ENCODE assay signal across 12 mouse cellular contexts in the genomic region with DNA sequence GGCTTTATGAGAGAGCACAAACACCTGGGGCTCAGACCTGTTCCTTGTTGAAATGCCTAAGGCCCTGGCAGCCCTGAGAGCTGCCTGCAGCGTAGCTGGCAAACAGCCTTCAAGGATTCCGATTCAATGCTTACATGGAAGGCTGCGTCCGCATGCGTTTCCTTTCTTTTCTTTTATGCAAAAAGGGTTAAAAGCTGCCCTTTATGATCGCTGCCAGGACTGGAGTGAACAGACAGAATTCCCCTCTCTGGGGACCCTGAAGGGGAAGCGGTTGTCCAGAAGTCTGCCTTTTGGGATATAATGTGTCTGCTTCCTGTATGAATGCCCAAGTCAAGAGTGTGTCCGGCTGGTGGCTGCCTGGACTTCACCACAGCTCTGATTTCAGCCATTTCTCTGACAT. TPM values are rescaled to one million over a fixed set of nuclear protein-coding genes. Genes with fewer than 3 reads are reported as not detected.
DNase-seq lines count a peak whose midpoint lies in the region; ATAC-seq lines count a peak whose summit lies in the region.
"Had no signal": no experiment of that assay in that cellular context is flagged by ENCODE, and none has a peak within 500 bp of the region (broad histone marks: within the 10 kb centered on the region; RNA-seq: fewer than 3 reads in every experiment).

No protein-coding gene starts in this region.

- 71% methylated on average over 8 of the region's 8 CpGs for WGBS in heart, embryonic 12.5 days
- 43% methylated on average over 8 of the region's 8 CpGs for WGBS in lung, embryonic 15.5 days
- 65% methylated on average over 8 of the region's 8 CpGs for WGBS in embryonic facial prominence, embryonic 13.5 days

- peaks cover 30% of the 10 kb centered on the region for H3K4me1 ChIP-seq in heart, embryonic 12.5 days (replicated peaks)
- H3K4me1 ChIP-seq in lung, embryonic 15.5 days = peaks cover 27% of the 10 kb centered on the region
- peaks cover 27% of the 10 kb centered on the region for H3K4me1 ChIP-seq in embryonic facial prominence, embryonic 13.5 days

- peak overlapping the region; percentile 10; the same call in 1 of the 2 replicates for H3K27ac ChIP-seq in heart, embryonic 12.5 days (ENCODE audit: poor library complexity, severe bottlenecking)
- peak overlapping the region; percentile 46 for H3K27ac ChIP-seq in lung, embryonic 15.5 days
- peak overlapping the region; percentile 23; the same call in 1 of the 2 replicates for H3K27ac ChIP-seq in embryonic facial prominence, embryonic 13.5 days
- H3K27ac ChIP-seq: hindbrain, embryonic 15.5 days; midbrain, embryonic 10.5 days had no signal

- no peak for DNase-seq in heart, postnatal 4 days
- no peak for DNase-seq in lung, postnatal 14 days
- DNase-seq in kidney, postnatal 14 days = peak; percentile 61
- DNase-seq in right cerebral cortex, postnatal 4 days = no peak
- DNase-seq: gastrocnemius, postnatal 36 days; layer of hippocampus, adult 9-11 months had no signal

- H3K9ac ChIP-seq in heart, embryonic 12.5 days = no peak overlapping the region
- no peak overlapping the region for H3K9ac ChIP-seq in lung, embryonic 15.5 days
- H3K9ac ChIP-seq in embryonic facial prominence, embryonic 13.5 days = no peak overlapping the region
- H3K9ac ChIP-seq: hindbrain, embryonic 15.5 days had no signal

- no peak overlapping the region for H3K4me3 ChIP-seq in heart, embryonic 12.5 days
- no peak overlapping the region for H3K4me3 ChIP-seq in lung, embryonic 15.5 days
- no peak overlapping the region for H3K4me3 ChIP-seq in embryonic facial prominence, embryonic 13.5 days
- H3K4me3 ChIP-seq: hindbrain, embryonic 15.5 days; midbrain, embryonic 10.5 days had no signal

- no peaks in the 10 kb centered on the region for H3K27me3 ChIP-seq in heart, embryonic 12.5 days (replicated peaks)
- H3K27me3 ChIP-seq in lung, embryonic 15.5 days = no peaks in the 10 kb centered on the region
- no peaks in the 10 kb centered on the region for H3K27me3 ChIP-seq in embryonic facial prominence, embryonic 13.5 days
- H3K27me3 ChIP-seq: hindbrain, embryonic 15.5 days had no signal

- no peak for ATAC-seq in heart, embryonic 12.5 days (ENCODE audit: insufficient number of reproducible peaks, low FRiP score)
- no peak for ATAC-seq in lung, embryonic 15.5 days (ENCODE audit: borderline replicate concordance, extremely low read depth, low FRiP score, low TSS enrichment)
- no peak for ATAC-seq in embryonic facial prominence, embryonic 13.5 days (ENCODE audit: insufficient number of reproducible peaks, insufficient read depth, low FRiP score, low TSS enrichment, low read depth)
- no peak for ATAC-seq in monocyte, adult 5-6 weeks (replicated peaks; ENCODE audit: insufficient number of reproducible peaks, low FRiP score, low TSS enrichment, poor library complexity, severe bottlenecking)

- H3K36me3 ChIP-seq in heart, embryonic 12.5 days = peaks cover 6% of the 10 kb centered on the region; the same call in 1 of the 2 replicates
- peaks cover 9% of the 10 kb centered on the region for H3K36me3 ChIP-seq in lung, embryonic 15.5 days
- H3K36me3 ChIP-seq in embryonic facial prominence, embryonic 13.5 days = peaks cover 16% of the 10 kb centered on the region
- H3K36me3 ChIP-seq: hindbrain, embryonic 15.5 days had no signal

- no peak overlapping the region for H3K4me2 ChIP-seq in heart, embryonic 12.5 days
- no peak overlapping the region; the same call in 1 of the 2 replicates for H3K4me2 ChIP-seq in lung, embryonic 15.5 days
- H3K4me2 ChIP-seq in embryonic facial prominence, embryonic 13.5 days = no peak overlapping the region
- H3K4me2 ChIP-seq: hindbrain, embryonic 15.5 days had no signal

- H3K9me3 ChIP-seq in heart, embryonic 12.5 days (replicated peaks) = no peaks in the 10 kb centered on the region
- no peaks in the 10 kb centered on the region for H3K9me3 ChIP-seq in lung, embryonic 15.5 days
- H3K9me3 ChIP-seq in embryonic facial prominence, embryonic 13.5 days = no peaks in the 10 kb centered on the region
- H3K9me3 ChIP-seq: hindbrain, embryonic 15.5 days; midbrain, embryonic 10.5 days had no signal

RNA-seq across cellular contexts. Expression of a gene that starts 10.3 kb away (rescaled TPM):
- 4.4 and 4.9 TPM in 2 replicates for polyA plus RNA-seq in heart, embryonic 12.5 days (2016; fragmentation: Nextera tagmentation; extraction: Ambion mirVana)
- 10 to 100 TPM; 12.9 to 13.2 TPM for total RNA-seq in heart, postnatal 4 days (2021)
- 10.0 and 11.4 TPM in 2 replicates for polyA plus RNA-seq in lung, embryonic 15.5 days (2015; fragmentation: Nextera tagmentation; extraction: Ambion mirVana)
- 9.1 and 9.6 TPM in 2 replicates for polyA plus RNA-seq in embryonic facial prominence, embryonic 13.5 days (2015; fragmentation: Nextera tagmentation; extraction: Ambion mirVana)
- 1.4 to 2.5 TPM (median 1.6 TPM) in 3 replicates for total RNA-seq in monocyte, adult 5-6 weeks (2017)

RNA-seq across cellular contexts. Expression of a gene that starts 23.1 kb away (rescaled TPM):
- 35.7 and 40.1 TPM in 2 replicates for polyA plus RNA-seq in heart, embryonic 12.5 days (2016; fragmentation: Nextera tagmentation; extraction: Ambion mirVana)
- total RNA-seq in heart, postnatal 4 days (2021) = 10 to 100 TPM; 13.5 to 13.7 TPM
- polyA plus RNA-seq in lung, embryonic 15.5 days (2015; fragmentation: Nextera tagmentation; extraction: Ambion mirVana) = 66.8 and 68.4 TPM in 2 replicates
- polyA plus RNA-seq in embryonic facial prominence, embryonic 13.5 days (2015; fragmentation: Nextera tagmentation; extraction: Ambion mirVana) = 66.9 and 71.1 TPM in 2 replicates
- total RNA-seq in monocyte, adult 5-6 weeks (2017) = 4.0 to 12.7 TPM (median 5.5 TPM) in 3 replicates

RNA-seq across cellular contexts. Expression of a gene that starts 58.9 kb away (rescaled TPM):
- 77.1 and 87.8 TPM in 2 replicates for polyA plus RNA-seq in heart, embryonic 12.5 days (2016; fragmentation: Nextera tagmentation; extraction: Ambion mirVana)
- total RNA-seq in heart, postnatal 4 days (2021) = 100 to 1,000 TPM in 1 of 2 experiments, 10 to 100 TPM in 1; 91.2 to 102 TPM
- 102 and 105 TPM in 2 replicates for polyA plus RNA-seq in lung, embryonic 15.5 days (2015; fragmentation: Nextera tagmentation; extraction: Ambion mirVana)
- 103 and 110 TPM in 2 replicates for polyA plus RNA-seq in embryonic facial prominence, embryonic 13.5 days (2015; fragmentation: Nextera tagmentation; extraction: Ambion mirVana)
- total RNA-seq in monocyte, adult 5-6 weeks (2017) = 35.8 to 49.7 TPM (median 41.9 TPM) in 3 replicates
